Mouse (Mus musculus) liver, embryonic 16.5 days (tissue): ENCODE results near the gene Gnpat. TPM values are rescaled to one million over a fixed set of nuclear protein-coding genes. Genes with fewer than 3 reads are reported as not detected.
"Not testable (repeated sequence)": the region's sequence is repeated elsewhere in the genome, so short reads cannot be mapped to it uniquely, and the experiment has no call there.

ENCODE experiments used
- ATAC-seq: fragments of 200-750 bp; cut with Nextera tagmentation; 2 replicates; pipeline ENCODE4 v1.8.0; 2017; ENCODE audit warnings: low read depth, mild to moderate bottlenecking, moderate number of reproducible peaks, moderate library complexity
- H3K27ac ChIP-seq: fragments of 300-500 bp; sonication (generic); 2 replicates; pipeline ENCODE4 v1.5.1; 2014; ENCODE audit warnings: mild to moderate bottlenecking, low read length
- H3K27me3 ChIP-seq: fragments of 300-500 bp; sonication (generic); 2 replicates; pipeline ENCODE4 v1.6.1; 2014; ENCODE audit warnings: low read depth, low read length, mixed read lengths; ENCODE audit not compliant: control insufficient read depth, insufficient read depth
- H3K36me3 ChIP-seq: fragments of 300-500 bp; sonication (generic); 2 replicates; pipeline ENCODE4 v1.6.1; 2014; ENCODE audit warnings: mild to moderate bottlenecking; ENCODE audit not compliant: control insufficient read depth, insufficient read depth
- H3K4me1 ChIP-seq: fragments of 300-500 bp; sonication (generic); 2 replicates; pipeline ENCODE4 v1.6.1; 2014; ENCODE audit warnings: low read depth, low read length, mixed read lengths; ENCODE audit not compliant: control insufficient read depth
- H3K4me2 ChIP-seq: fragments of 300-500 bp; sonication (generic); 2 replicates; pipeline ENCODE4 v1.6.1; 2014; ENCODE audit warnings: low read depth, low read length, mixed read lengths
- H3K4me3 ChIP-seq: fragments of 300-500 bp; sonication (generic); 2 replicates; pipeline ENCODE4 v1.5.1; 2014; ENCODE audit warnings: low read depth, mild to moderate bottlenecking, low read length
- H3K9ac ChIP-seq: fragments of 300-500 bp; sonication (generic); 2 replicates; pipeline ENCODE4 v1.6.1; 2014; ENCODE audit warnings: low read depth, low read length
- H3K9me3 ChIP-seq: fragments of 300-500 bp; sonication (generic); replicated peaks from 2 replicates; pipeline ENCODE4 v1.6.1; 2016; ENCODE audit warnings: low read length; ENCODE audit not compliant: control insufficient read depth
- WGBS: fragments of 180-500 bp; shearing (Covaris S2); extraction: QIAGEN DNeasy Blood & Tissue Kit; methylation state at CpG from one replicate; pipeline ENCODE4 v1.1.7; 2014; ENCODE audit not compliant: insufficient replicate concordance; 5-methylcytosine and 5-hydroxymethylcytosine counted together
- polyA plus RNA-seq: library from polyadenylated mRNA; unstranded; fragments of >200 nt; fragmentation: Nextera tagmentation; extraction: Ambion mirVana; gene quantifications from 2 replicates; pipeline ENCODE4 v1.2.1, GENCODE M21; 2015

Gnpat gene
- polyA plus RNA-seq, 1 experiment from 2014 or later: 34.8 TPM

GRCm38 (mm10) chr8:124837956-124838355, 24.9 kb upstream of the Gnpat start:
- Histone ChIP-seq H3K27me3 (no peaks in the 10 kb centered on the region), H3K27ac (no peak overlapping the region), H3K4me2 (no peak overlapping the region), H3K4me3 (no peak overlapping the region), H3K4me1 (no peaks in the 10 kb centered on the region), H3K9me3 (no peaks in the 10 kb centered on the region), H3K9ac (no peak overlapping the region), H3K36me3 (peaks cover 16% of the 10 kb centered on the region)
- WGBS: 48% methylated on average over 2 of the region's 2 CpGs
- no peak for ATAC-seq

- peaks cover 16% of the 10 kb centered on the region for H3K36me3 ChIP-seq
- no peaks in the 10 kb centered on the region for H3K9me3 ChIP-seq
- H3K4me2 ChIP-seq: no peak overlapping the region
- no peak overlapping the region for H3K9ac ChIP-seq
- peaks cover 3% of the 10 kb centered on the region for H3K4me1 ChIP-seq
- no peak overlapping the region for H3K4me3 ChIP-seq
- 77% methylated on average over 10 of the region's 10 CpGs for WGBS
- H3K27ac ChIP-seq: no peak overlapping the region
- ATAC-seq: no peak
- H3K27me3 ChIP-seq: no peaks in the 10 kb centered on the region
These were observed 23.5 kb upstream of the Gnpat start for GRCm38 (mm10) chr8:124839371-124839770.

GRCm38 (mm10) chr8:124840900-124841299, 21.9 kb upstream of the Gnpat start:
- H3K9ac ChIP-seq: no peak overlapping the region
- WGBS: 83% methylated on average over 7 of the region's 7 CpGs
- H3K4me3 ChIP-seq: no peak overlapping the region
- no peak for ATAC-seq
- peaks cover 16% of the 10 kb centered on the region for H3K36me3 ChIP-seq
- no peak overlapping the region for H3K27ac ChIP-seq
- no peaks in the 10 kb centered on the region for H3K9me3 ChIP-seq
- H3K27me3 ChIP-seq: no peaks in the 10 kb centered on the region
- no peak overlapping the region for H3K4me2 ChIP-seq
- H3K4me1 ChIP-seq: peaks cover 6% of the 10 kb centered on the region

GRCm38 (mm10) chr8:124841775-124842174, 21.1 kb upstream of the Gnpat start:
- Histone ChIP-seq H3K4me2 (no peak overlapping the region), H3K4me1 (peaks cover 6% of the 10 kb centered on the region), H3K4me3 (no peak overlapping the region), H3K36me3 (peaks cover 16% of the 10 kb centered on the region), H3K27me3 (no peaks in the 10 kb centered on the region), H3K27ac (no peak overlapping the region), H3K9me3 (no peaks in the 10 kb centered on the region), H3K9ac (no peak overlapping the region)
- no peak for ATAC-seq
- WGBS: 80% methylated on average over 10 of the region's 10 CpGs

- not testable (repeated sequence) for H3K4me1 ChIP-seq, H3K4me2 ChIP-seq, H3K9me3 ChIP-seq, H3K27me3 ChIP-seq, ATAC-seq, H3K4me3 ChIP-seq, H3K9ac ChIP-seq, H3K27ac ChIP-seq
- WGBS: 60% methylated on average over 1 of the region's 1 CpGs
- H3K36me3 ChIP-seq: peaks cover 16% of the 10 kb centered on the region
These were observed 19.9 kb upstream of the Gnpat start for GRCm38 (mm10) chr8:124842929-124843328.

- no peak overlapping the region for H3K27ac ChIP-seq
- peaks cover 6% of the 10 kb centered on the region for H3K4me1 ChIP-seq
- 43% methylated on average over 3 of the region's 3 CpGs for WGBS
- H3K4me2 ChIP-seq: no peak overlapping the region
- H3K27me3 ChIP-seq: no peaks in the 10 kb centered on the region
- no peak for ATAC-seq
- H3K9me3 ChIP-seq: no peaks in the 10 kb centered on the region
- no peak overlapping the region for H3K4me3 ChIP-seq
- H3K36me3 ChIP-seq: peaks cover 5% of the 10 kb centered on the region
- H3K9ac ChIP-seq: no peak overlapping the region
These were observed 17.7 kb upstream of the Gnpat start for GRCm38 (mm10) chr8:124845131-124845530.

- WGBS: 67% methylated on average over 5 of the region's 5 CpGs
- Histone ChIP-seq H3K36me3 (peaks cover 3% of the 10 kb centered on the region; the same call in 1 of the 2 replicates), H3K9ac (no peak overlapping the region), H3K27ac (no peak overlapping the region), H3K9me3 (no peaks in the 10 kb centered on the region), H3K4me2 (no peak overlapping the region), H3K4me1 (peaks cover 6% of the 10 kb centered on the region), H3K27me3 (no peaks in the 10 kb centered on the region), H3K4me3 (no peak overlapping the region)
- ATAC-seq: peak; percentile 63
These were observed 17.3 kb upstream of the Gnpat start for GRCm38 (mm10) chr8:124845573-124845972.

GRCm38 (mm10) chr8:124853511-124853910, 9.3 kb upstream of the Gnpat start:
- ATAC-seq: no peak
- no peaks in the 10 kb centered on the region for H3K27me3 ChIP-seq
- WGBS: 67% methylated on average over 1 of the region's 1 CpGs
- H3K27ac ChIP-seq: no peak overlapping the region
- peaks cover 32% of the 10 kb centered on the region for H3K36me3 ChIP-seq
- no peaks in the 10 kb centered on the region for H3K9me3 ChIP-seq
- H3K9ac ChIP-seq: no peak overlapping the region
- H3K4me2 ChIP-seq: no peak overlapping the region
- no peaks in the 10 kb centered on the region for H3K4me1 ChIP-seq
- no peak overlapping the region for H3K4me3 ChIP-seq

- H3K27me3 ChIP-seq: no peaks in the 10 kb centered on the region
- H3K4me3 ChIP-seq: no peak overlapping the region
- no peak overlapping the region for H3K27ac ChIP-seq
- peaks cover 35% of the 10 kb centered on the region for H3K36me3 ChIP-seq
- no peak overlapping the region for H3K9ac ChIP-seq
- ATAC-seq: no peak
- no peaks in the 10 kb centered on the region for H3K9me3 ChIP-seq
- peaks cover 13% of the 10 kb centered on the region for H3K4me1 ChIP-seq
- no peak overlapping the region for H3K4me2 ChIP-seq
These were observed 3.4 kb upstream of the Gnpat start for GRCm38 (mm10) chr8:124859466-124859865.

- no peak overlapping the region for H3K4me3 ChIP-seq
- ATAC-seq: no peak
- H3K4me1 ChIP-seq: peaks cover 20% of the 10 kb centered on the region
- no peak overlapping the region for H3K27ac ChIP-seq
- H3K9me3 ChIP-seq: no peaks in the 10 kb centered on the region
- 62% methylated on average over 3 of the region's 3 CpGs for WGBS
- peaks cover 29% of the 10 kb centered on the region for H3K36me3 ChIP-seq
- H3K4me2 ChIP-seq: no peak overlapping the region
- H3K27me3 ChIP-seq: no peaks in the 10 kb centered on the region
- no peak overlapping the region for H3K9ac ChIP-seq
These were observed 2.6 kb upstream of the Gnpat start for GRCm38 (mm10) chr8:124860188-124860587.
